Mouse (Mus musculus) embryonic facial prominence, embryonic 15.5 days (tissue): ENCODE results near the gene Rab7. TPM values are rescaled to one million over a fixed set of nuclear protein-coding genes. Genes with fewer than 3 reads are reported as not detected.
"Not testable (repeated sequence)": the region's sequence is repeated elsewhere in the genome, so short reads cannot be mapped to it uniquely, and the experiment has no call there.

Source experiments
- ATAC-seq: fragments of 200-750 bp; cut with Nextera tagmentation; 2 replicates; pipeline ENCODE4 v1.8.0; 2017; ENCODE audit warnings: low read depth, moderate TSS enrichment; ENCODE audit not compliant: insufficient number of reproducible peaks, low FRiP score, low TSS enrichment
- H3K27ac ChIP-seq: fragments of 300-500 bp; sonication (generic); replicated peaks from 2 replicates; pipeline ENCODE4 v1.5.1; 2015; ENCODE audit warnings: mild to moderate bottlenecking, inconsistent platforms
- H3K27me3 ChIP-seq: fragments of 300-500 bp; sonication (generic); 2 replicates; pipeline ENCODE4 v1.6.1; 2015; ENCODE audit warnings: inconsistent platforms
- H3K36me3 ChIP-seq: fragments of 300-500 bp; sonication (generic); 2 replicates; pipeline ENCODE4 v1.6.1; 2015; ENCODE audit warnings: mild to moderate bottlenecking, inconsistent platforms
- H3K4me1 ChIP-seq: fragments of 300-500 bp; sonication (generic); 2 replicates; pipeline ENCODE4 v1.6.1; 2015; ENCODE audit warnings: inconsistent platforms
- H3K4me2 ChIP-seq: fragments of 300-500 bp; sonication (generic); replicated peaks from 2 replicates; pipeline ENCODE4 v1.6.1; 2015; ENCODE audit warnings: mild to moderate bottlenecking, inconsistent platforms
- H3K4me3 ChIP-seq: fragments of 300-500 bp; sonication (generic); replicated peaks from 2 replicates; pipeline ENCODE4 v1.5.1; 2015; ENCODE audit warnings: mild to moderate bottlenecking, inconsistent platforms
- H3K9ac ChIP-seq: fragments of 300-500 bp; sonication (generic); 2 replicates; pipeline ENCODE4 v1.6.1; 2015; ENCODE audit warnings: inconsistent platforms
- H3K9me3 ChIP-seq: fragments of 300-500 bp; sonication (generic); replicated peaks from 2 replicates; pipeline ENCODE4 v1.6.1; 2016; ENCODE audit warnings: inconsistent platforms
- WGBS: fragments of 180-500 bp; shearing (Covaris S2); methylation state at CpG from one replicate; pipeline ENCODE4 v1.1.7; 2015; 5-methylcytosine and 5-hydroxymethylcytosine counted together
- microRNA-seq: library from miRNA; unstranded; fragments of <30 nt; microRNA quantifications from one replicate; pipeline ENCODE4, GENCODE M21; 2016; ENCODE audit warnings: borderline number of aligned reads
- polyA plus RNA-seq: library from polyadenylated mRNA; unstranded; fragments of >200 nt; fragmentation: Nextera tagmentation; extraction: Ambion mirVana; gene quantifications from 2 replicates; pipeline ENCODE4 v1.2.1, GENCODE M21; 2015

Rab7 gene
- polyA plus RNA-seq, 1 experiment from 2014 or later: 225 TPM

DNA sequence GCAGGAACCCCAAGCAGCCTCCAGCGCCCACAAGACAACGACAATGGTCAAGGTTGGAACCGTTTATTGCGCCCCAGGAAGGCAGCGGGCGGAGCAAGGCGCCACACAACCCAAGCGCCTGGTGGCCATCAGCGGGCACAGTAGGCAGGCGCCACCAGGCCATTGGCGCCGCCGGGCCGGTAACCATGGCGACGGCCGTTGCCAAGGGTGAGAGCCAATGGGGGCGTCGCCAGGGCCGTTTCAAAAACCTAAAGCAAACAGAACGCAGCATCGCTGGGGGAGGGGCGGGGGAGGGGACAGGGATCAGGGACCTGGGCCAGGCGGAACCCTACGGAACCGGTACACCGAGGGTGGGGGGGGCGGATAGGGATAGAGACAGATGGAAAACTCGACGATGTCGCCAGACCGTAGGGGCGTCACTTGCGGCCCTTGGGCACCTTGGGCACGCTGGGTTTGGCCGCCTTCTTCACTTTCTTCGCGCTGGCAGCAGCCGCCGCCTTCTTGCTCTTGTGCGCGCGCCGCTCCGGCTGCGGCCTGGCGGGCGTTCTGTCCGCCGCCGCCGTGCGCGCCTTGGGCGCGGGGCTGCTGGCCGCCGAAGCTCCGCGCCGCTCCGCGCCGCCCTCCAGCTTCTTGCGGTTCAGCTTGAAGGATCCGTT is 64.6 kb downstream of the Rab7 start:
- Histone ChIP-seq H3K9me3 (no peaks in the 10 kb centered on the region), H3K4me2 (peak overlapping the region; percentile 76)
- under 1% methylated on average over 63 of the region's 66 CpGs for WGBS

GRCm38 (mm10) chr6:87979728-87980127 is 65.3 kb downstream of the Rab7 start:
- 68% methylated on average over 3 of the region's 3 CpGs for WGBS
- peak overlapping the region; percentile 76 for H3K4me2 ChIP-seq
- H3K4me1 ChIP-seq: peaks cover 21% of the 10 kb centered on the region
- H3K36me3 ChIP-seq: peaks cover 8% of the 10 kb centered on the region
- ATAC-seq: no peak
- H3K27ac ChIP-seq: peak overlapping the region; percentile 30; the same call in 1 of the 2 replicates
- no peaks in the 10 kb centered on the region for H3K27me3 ChIP-seq
- H3K9ac ChIP-seq: no peak overlapping the region
- no peaks in the 10 kb centered on the region for H3K9me3 ChIP-seq
- H3K4me3 ChIP-seq: peak overlapping the region; percentile 88

More for the DNA sequence above, 64.6 kb downstream of the Rab7 start:
- Histone ChIP-seq H3K27me3 (no peaks in the 10 kb centered on the region), H3K27ac (peak overlapping the region; percentile 90), H3K36me3 (peaks cover 14% of the 10 kb centered on the region), H3K4me3 (peak overlapping the region; percentile 88), H3K9ac (peak overlapping the region; percentile 76), H3K4me1 (peaks cover 21% of the 10 kb centered on the region)
- peak; percentile 87 for ATAC-seq

DNA sequence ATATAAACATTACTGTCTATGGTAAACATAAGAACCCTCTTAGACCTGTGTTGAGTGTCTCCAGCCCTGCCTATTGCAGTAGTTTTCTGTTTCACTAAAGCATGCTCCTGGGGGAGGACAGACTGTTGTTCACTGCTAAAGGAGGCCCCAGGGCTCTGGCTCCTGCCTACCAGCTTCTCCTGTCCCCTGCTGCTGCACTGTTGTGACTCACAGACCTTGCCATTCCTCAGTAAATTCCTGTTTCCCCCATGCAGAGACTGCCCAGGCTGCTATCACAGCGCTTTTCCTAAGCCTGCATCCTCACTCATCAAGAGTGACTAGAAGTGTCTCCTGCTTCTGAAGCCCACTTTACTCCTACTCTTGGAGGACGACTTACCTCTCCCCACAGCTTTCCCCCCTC is 75.0 kb downstream of the Rab7 start:
- Histone ChIP-seq H3K27me3 (no peaks in the 10 kb centered on the region), H3K4me3 (no peak overlapping the region), H3K36me3 (no peaks in the 10 kb centered on the region), H3K4me1 (no peaks in the 10 kb centered on the region), H3K9ac (no peak overlapping the region), H3K4me2 (no peak overlapping the region), H3K9me3 (no peaks in the 10 kb centered on the region), H3K27ac (no peak overlapping the region)
- no peak for ATAC-seq
- WGBS: 23% methylated on average over 2 of the region's 2 CpGs

DNA sequence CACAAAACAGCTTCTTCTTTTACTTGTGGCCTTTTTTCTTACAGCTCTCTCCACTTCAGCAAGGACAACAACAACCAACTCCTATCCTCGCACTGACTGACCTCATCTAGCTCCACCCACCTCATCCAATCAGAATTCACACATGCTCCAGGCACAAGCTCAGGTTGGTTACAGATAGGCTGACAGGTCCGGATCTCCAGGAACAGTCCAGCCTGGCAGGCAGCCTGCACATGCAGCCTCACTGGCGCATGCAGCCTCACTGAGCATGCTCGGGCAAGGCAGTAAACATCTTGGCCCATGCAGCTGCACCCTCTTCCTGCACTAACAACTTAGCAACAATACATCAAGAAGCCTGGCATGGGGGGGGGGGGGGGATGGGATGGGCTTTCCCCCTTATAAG is 82.6 kb downstream of the Rab7 start:
- H3K4me3 ChIP-seq, H3K4me2 ChIP-seq, H3K9me3 ChIP-seq, H3K4me1 ChIP-seq, H3K36me3 ChIP-seq, H3K9ac ChIP-seq, ATAC-seq, H3K27me3 ChIP-seq, H3K27ac ChIP-seq: not testable (repeated sequence)
- 65% methylated on average over 4 of the region's 4 CpGs for WGBS

Small RNA genes within 50 kb of the gene (microRNA-seq; reads per million reads assigned to microRNA genes)
- gene Gm47286: 1.4 reads per million

Other genes starting within 250 kb of the Rab7 start
- gene Rab43, start 233.1 kb downstream of the Rab7 start, polyA plus RNA-seq: 11.5 and 18.0 TPM in 2 replicates
- 3.4 and 5.9 TPM in 2 replicates for gene Gm45140, start 209.5 kb downstream of the Rab7 start, polyA plus RNA-seq
- gene Isy1, start 206.5 kb downstream of the Rab7 start, polyA plus RNA-seq: 45.8 and 48.7 TPM in 2 replicates
- 999 and 1,010 TPM in 2 replicates for gene Cnbp, start 194.2 kb downstream of the Rab7 start, polyA plus RNA-seq
- gene Copg1, start 157.5 kb downstream of the Rab7 start, polyA plus RNA-seq: 172 and 173 TPM in 2 replicates
- gene Hmces, start 131.3 kb downstream of the Rab7 start, polyA plus RNA-seq: 51.5 and 53.5 TPM in 2 replicates
- gene H1fx, start 63.6 kb downstream of the Rab7 start, polyA plus RNA-seq: 41.6 and 45.5 TPM in 2 replicates
- gene Rpn1, start 39.2 kb upstream of the Rab7 start, polyA plus RNA-seq: 376 and 384 TPM in 2 replicates
- gene Gata2, start 148.6 kb upstream of the Rab7 start, polyA plus RNA-seq: 43.8 and 56.3 TPM in 2 replicates
- gene Dnajb8, start 177.0 kb upstream of the Rab7 start, polyA plus RNA-seq: not detected in 2 replicates